Mouse (Mus musculus): Measurements from ENCODE around the gene Rex1bd.

Gene Rex1bd

GRCm38 (mm10) chr8:70502540-70502939, 4.0 kb downstream of the Rex1bd start:
- DNase-seq (ENCODE audit: low read depth, low spot score): no peak

DNA sequence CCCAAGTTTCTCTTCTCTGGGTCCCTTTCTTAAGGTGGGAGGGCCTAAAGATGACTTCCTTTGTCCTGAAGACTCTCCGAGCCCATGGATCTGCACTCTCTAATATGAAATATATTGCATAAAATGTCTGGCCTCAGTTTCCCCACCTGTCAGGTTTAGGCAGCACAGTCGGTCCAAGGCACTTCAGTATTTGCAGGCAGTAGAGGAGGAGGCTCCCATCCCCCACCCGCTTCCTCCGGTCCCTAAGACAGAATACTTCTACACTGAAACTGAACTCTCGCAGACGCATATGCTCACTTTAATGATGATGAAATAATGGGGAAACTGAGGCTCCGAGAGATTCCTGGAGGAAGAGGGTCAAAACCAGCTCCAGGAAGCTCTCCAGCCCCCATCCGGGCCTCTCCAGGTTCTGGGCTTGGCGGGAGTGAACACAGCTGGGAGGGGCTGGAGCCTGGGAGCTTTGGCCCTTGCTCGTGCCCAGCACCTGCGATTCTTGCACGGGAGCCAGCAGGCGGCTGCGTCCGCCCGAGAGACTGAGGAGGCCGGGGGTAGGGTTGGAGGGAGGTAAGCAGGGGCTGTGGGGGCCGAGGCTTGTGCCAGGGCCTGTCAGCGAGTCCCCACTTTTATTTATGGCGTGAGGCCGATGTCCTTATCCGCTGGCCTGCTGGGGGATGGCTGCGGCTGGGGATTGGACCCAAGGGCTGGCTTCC, 4.6 kb downstream of the Rex1bd start:
- DNase-seq (ENCODE audit: low read depth, low spot score): no peak

DNA sequence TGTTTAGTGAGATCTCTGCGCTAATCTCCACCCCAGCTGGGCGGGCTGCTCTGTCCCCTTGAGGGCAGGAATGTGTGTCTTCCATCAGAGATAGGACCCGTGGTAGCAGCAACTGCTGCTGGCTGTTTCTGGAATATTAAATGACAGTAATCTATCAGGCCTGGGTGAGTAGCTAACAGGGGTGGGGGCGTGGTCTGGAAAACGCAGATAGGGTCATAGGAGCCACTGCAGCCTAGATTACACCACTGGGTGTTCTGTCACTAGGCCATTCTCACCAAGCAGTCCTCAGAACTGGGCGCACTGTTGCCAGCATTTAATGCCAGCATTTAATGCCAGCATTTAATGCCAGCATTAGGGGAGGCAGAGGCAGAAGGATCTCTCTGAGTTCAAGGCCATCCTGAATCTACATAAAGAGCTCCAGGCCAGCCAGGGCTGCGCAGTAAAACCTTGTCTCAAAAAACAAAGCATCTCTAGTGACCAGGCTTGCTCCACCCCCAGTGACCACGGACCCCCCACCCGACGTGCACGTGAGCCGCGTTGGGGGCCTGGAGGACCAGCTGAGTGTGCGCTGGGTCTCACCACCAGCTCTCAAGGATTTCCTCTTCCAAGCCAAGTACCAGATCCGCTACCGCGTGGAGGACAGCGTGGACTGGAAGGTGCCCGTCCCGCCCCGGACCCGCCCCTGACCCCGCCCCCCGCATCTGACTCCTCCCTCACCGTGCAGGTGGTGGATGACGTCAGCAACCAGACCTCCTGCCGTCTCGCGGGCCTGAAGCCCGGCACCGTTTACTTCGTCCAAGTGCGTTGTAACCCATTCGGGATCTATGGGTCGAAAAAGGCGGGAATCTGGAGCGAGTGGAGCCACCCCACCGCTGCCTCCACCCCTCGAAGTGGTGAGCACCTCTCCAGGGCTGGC, 5.9 kb downstream of the Rex1bd start:
- peak; percentile 76 for DNase-seq (ENCODE audit: low read depth, low spot score)

- no peak for DNase-seq (ENCODE audit: low read depth, low spot score)
Observed at GRCm38 (mm10) chr8:70495771-70496062, 10.8 kb downstream of the Rex1bd start.

- no peak for DNase-seq (ENCODE audit: low read depth, low spot score)
Observed at GRCm38 (mm10) chr8:70495001-70495770, 11.4 kb downstream of the Rex1bd start.

- no peak for DNase-seq (ENCODE audit: low read depth, low spot score)
Observed at GRCm38 (mm10) chr8:70494416-70494945, 12.1 kb downstream of the Rex1bd start.

GRCm38 (mm10) chr8:70493692-70494415, 12.7 kb downstream of the Rex1bd start:
- DNase-seq (ENCODE audit: low read depth, low spot score): no peak

DNA sequence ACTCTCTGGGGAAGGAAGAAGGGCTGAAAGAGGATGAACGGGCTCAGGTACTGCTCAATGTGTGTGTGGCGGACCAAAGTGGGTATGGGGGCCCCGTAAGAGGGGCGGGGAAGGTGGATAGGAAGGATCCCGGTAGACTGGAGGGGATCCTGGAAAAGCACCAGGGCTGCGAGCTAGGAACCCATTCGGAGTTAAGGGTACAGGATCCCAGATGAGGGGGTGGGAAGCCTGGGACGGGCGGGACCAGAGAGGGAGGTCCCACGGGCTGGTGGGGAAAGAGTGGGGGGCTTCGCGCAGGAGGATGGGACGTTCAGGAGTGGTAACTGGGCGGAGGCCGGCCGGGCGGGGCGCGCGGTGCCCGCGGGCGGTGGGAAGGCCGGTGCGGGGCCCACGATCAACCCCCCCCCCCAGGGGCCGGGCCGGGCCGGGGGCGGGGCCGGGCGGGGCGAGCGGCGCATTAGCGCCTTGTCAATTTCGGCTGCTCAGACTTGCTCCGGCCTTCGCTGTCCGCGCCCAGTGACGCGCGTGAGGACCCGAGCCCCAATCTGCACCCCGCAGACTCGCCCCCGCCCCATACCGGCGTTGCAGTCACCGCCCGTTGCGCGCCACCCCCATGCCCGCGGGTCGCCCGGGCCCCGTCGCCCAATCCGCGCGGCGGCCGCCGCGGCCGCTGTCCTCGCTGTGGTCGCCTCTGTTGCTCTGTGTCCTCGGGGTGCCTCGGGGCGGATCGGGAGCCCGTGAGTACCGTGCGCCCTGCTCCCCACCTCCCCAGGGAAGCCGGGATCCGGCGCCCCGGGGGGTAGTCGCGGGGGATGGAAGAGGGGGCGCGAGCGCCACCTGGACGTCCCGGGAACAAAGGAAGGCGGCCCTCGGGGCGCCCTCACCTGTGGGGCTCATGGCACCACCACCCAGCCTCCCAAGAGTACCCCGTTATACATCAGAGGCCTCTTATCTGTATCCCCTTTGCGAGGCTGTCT, 13.6 kb downstream of the Rex1bd start, which contains the start of gene Crlf1:
Crlf1 (plus strand) TSS at position 495 of the 977 bp plus-strand sequence.
- DNase-seq (ENCODE audit: low read depth, low spot score): no peak

- no peak for DNase-seq (ENCODE audit: low read depth, low spot score)
Observed at GRCm38 (mm10) chr8:70490880-70491495, 15.6 kb downstream of the Rex1bd start.

GRCm38 (mm10) chr8:70490061-70490879, 16.3 kb downstream of the Rex1bd start:
- DNase-seq (ENCODE audit: low read depth, low spot score): no peak

DNA sequence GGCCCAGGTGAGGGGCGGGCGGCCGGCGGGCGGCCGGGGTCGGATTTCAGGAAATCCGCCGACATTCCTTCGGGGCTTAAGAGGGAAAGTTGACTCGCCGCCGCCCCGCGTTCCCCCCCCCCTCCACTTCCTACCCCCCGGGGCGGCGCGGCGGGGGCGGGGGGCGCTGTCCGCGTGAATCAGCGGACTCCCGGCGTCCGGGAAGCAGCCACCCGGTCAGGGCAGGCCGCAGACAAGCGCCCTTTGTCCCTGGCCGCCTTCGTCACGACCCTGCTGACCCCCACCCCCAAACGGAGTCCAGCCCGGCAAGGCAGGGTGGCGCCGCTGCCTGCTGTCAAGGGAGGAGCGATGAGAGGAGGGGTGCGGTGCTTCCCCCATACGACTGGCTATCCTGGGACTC, 17.0 kb downstream of the Rex1bd start:
- no peak for DNase-seq (ENCODE audit: low read depth, low spot score)

DNA sequence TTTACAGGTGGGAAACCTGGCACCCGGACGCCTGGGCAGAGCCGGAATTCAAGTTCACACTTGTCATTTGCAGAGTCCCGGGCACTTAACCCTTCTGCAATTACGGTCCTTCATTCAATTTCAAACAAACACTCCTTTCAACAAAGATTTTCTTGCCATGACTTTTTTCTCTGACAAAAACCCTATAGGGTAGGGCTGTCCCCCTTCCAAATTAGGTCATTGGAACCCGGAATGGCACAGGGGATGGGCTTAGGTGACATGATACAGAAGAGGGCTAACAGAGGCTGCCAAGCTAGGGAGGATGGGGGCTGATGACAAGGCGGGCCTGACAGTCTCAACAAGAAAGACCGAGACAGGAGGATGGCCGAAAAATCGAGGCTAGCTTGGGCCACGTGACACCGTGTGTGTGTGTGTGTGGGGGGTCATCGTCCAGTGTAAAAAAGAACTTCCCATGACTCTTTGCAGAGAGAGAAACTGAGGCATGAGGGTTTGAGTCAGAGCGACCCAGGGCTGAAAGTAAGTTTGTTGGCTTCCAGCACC, 17.6 kb downstream of the Rex1bd start:
- DNase-seq (ENCODE audit: low read depth, low spot score): no peak

GRCm38 (mm10) chr8:70487993-70488796, 18.4 kb downstream of the Rex1bd start:
- peak; percentile 50 for DNase-seq (ENCODE audit: low read depth, low spot score)

DNA sequence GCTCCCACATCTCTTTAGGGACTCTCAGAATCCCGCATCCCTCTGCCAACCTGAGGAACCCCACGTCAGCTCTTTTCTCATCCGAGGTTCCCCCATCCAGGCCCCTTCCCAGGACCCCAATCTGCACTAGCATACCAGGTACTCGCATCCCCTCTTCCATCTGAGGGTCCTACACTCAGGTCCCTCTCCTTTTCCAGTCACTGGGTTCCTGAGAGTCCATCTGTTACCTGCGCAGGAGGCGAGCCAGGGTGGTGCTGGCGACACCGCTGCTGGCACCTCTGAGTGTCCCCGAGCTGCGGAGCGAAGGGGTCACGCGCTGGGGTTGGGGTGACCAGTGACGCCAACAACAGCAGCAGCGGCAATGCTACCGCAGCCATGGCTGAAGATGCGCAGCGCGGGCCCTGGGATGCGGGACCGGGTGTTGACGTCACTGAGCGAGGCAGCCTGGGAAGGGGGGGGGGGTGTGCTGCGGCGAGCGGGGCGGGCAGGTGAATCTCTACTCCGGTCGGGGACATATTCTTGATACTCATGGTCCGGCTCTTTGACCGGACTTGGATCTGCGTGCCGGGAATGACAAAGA, 19.5 kb downstream of the Rex1bd start, which contains the start of gene Tmem59l:
Tmem59l (minus strand) TSS at position 418 of the 580 bp plus-strand sequence.
- no peak for DNase-seq (ENCODE audit: low read depth, low spot score)

GRCm38 (mm10) chr8:70486191-70486681, 20.3 kb downstream of the Rex1bd start:
- no peak for DNase-seq (ENCODE audit: low read depth, low spot score)

DNA sequence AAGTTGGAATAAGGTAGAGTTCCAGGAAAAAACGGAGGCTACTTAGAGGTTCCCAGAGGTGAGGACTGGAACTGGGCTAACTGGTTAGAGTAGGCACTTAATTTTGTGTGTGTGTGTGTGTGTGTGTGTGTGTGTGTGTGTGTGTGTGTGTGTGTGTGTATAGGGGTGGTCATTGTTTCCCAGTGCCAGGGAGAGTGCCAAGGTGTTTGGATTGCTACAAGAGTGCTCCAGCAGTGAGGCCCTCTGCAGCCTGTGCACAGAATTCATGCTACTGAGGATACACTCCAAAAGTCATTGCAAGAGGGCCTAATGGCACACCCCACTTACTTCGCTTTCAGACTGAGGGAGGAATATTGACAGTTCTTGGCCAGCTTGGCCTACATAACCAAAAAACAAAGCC, 23.6 kb downstream of the Rex1bd start:
- no peak for DNase-seq (ENCODE audit: low read depth, low spot score)

DNA sequence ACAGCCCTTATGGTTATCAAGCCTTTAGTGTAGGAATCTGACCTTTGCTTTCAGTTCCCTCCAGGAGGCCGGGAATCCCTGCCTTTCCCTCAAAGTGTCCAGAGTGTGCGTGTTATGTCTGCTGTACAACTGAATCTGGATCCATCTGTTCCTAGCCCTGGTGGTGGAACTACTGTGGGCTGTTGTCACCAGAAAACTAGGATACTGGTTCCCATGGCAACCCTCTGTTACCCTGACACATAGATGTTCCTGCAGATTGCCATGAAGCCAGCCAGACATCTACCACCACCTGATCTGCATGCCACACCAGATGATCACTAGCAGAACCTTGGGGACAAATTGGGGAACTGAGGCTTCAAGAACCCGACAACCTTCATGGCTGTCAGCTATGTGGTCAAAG, 24.6 kb downstream of the Rex1bd start:
- DNase-seq (ENCODE audit: low read depth, low spot score): no peak

All from A20 (cell line).